Mouse (Mus musculus) kidney, embryonic 15.5 days (tissue): ENCODE measurements around the gene Gm44511. TPM values are rescaled to one million over a fixed set of nuclear protein-coding genes. Genes with fewer than 3 reads are reported as not detected.
"Not testable (repeated sequence)": the region's sequence is repeated elsewhere in the genome, so short reads cannot be mapped to it uniquely, and the experiment has no call there.

ENCODE experiments used
- ATAC-seq: fragments of 200-750 bp; cut with Nextera tagmentation; replicated peaks from 2 replicates; pipeline ENCODE4 v1.8.0; 2017; ENCODE audit warnings: moderate TSS enrichment; ENCODE audit not compliant: low FRiP score
- H3K27ac ChIP-seq: fragments of 300-500 bp; sonication (generic); 2 replicates; pipeline ENCODE4 v1.5.1; 2015; ENCODE audit warnings: mild to moderate bottlenecking, inconsistent platforms
- H3K27me3 ChIP-seq: fragments of 300-500 bp; sonication (generic); 2 replicates; pipeline ENCODE4 v1.6.1; 2015; ENCODE audit warnings: inconsistent platforms
- H3K36me3 ChIP-seq: fragments of 300-500 bp; sonication (generic); 2 replicates; pipeline ENCODE4 v1.6.1; 2015; ENCODE audit warnings: inconsistent platforms
- H3K4me1 ChIP-seq: fragments of 300-500 bp; sonication (generic); 2 replicates; pipeline ENCODE4 v1.6.1; 2015; ENCODE audit warnings: inconsistent platforms
- H3K4me2 ChIP-seq: fragments of 300-500 bp; sonication (generic); 2 replicates; pipeline ENCODE4 v1.6.1; 2015; ENCODE audit warnings: moderate library complexity, mild to moderate bottlenecking, inconsistent platforms
- H3K4me3 ChIP-seq: fragments of 300-500 bp; sonication (generic); replicated peaks from 2 replicates; pipeline ENCODE4 v1.5.1; 2015; ENCODE audit warnings: mild to moderate bottlenecking, inconsistent platforms
- H3K9ac ChIP-seq: fragments of 300-500 bp; sonication (generic); 2 replicates; pipeline ENCODE4 v1.6.1; 2015; ENCODE audit warnings: mild to moderate bottlenecking, inconsistent platforms
- H3K9me3 ChIP-seq: fragments of 300-500 bp; sonication (generic); replicated peaks from 2 replicates; pipeline ENCODE4 v1.6.1; 2016; ENCODE audit warnings: inconsistent platforms
- WGBS: fragments of 180-500 bp; shearing (Covaris S2); methylation state at CpG from one replicate; pipeline ENCODE4 v1.1.7; 2015; ENCODE audit warnings: mixed read lengths; 5-methylcytosine and 5-hydroxymethylcytosine counted together
- polyA plus RNA-seq: library from polyadenylated mRNA; unstranded; fragments of >200 nt; fragmentation: Nextera tagmentation; extraction: Ambion mirVana; gene quantifications from 2 replicates; pipeline ENCODE4 v1.2.1, GENCODE M21; 2015

Gene Gm44511
- polyA plus RNA-seq, 1 experiment from 2014 or later = not detected

GRCm38 (mm10) chr6:128807021-128807420 is 19.1 kb downstream of the Gm44511 start:
- ATAC-seq = no peak
- WGBS = 77% methylated on average over 3 of the region's 3 CpGs
- Histone ChIP-seq H3K9ac (no peak overlapping the region), H3K4me1 (0 out of 2 replicates have a peak, but pooled peaks cover 2% of the 10 kb centered on the region), H3K27me3 (no peaks in the 10 kb centered on the region), H3K4me3 (no peak overlapping the region), H3K27ac (no peak overlapping the region), H3K9me3 (no peaks in the 10 kb centered on the region), H3K36me3 (no peaks in the 10 kb centered on the region), H3K4me2 (no peak overlapping the region)

- H3K36me3 ChIP-seq, H3K27me3 ChIP-seq, H3K9me3 ChIP-seq, H3K4me2 ChIP-seq, H3K9ac ChIP-seq, ATAC-seq, H3K27ac ChIP-seq, H3K4me3 ChIP-seq, H3K4me1 ChIP-seq: not testable (repeated sequence)
- 66% methylated on average over 7 of the region's 7 CpGs for WGBS
These were observed 21.1 kb downstream of the Gm44511 start for GRCm38 (mm10) chr6:128804823-128805640.

- Histone ChIP-seq H3K27me3 (no peaks in the 10 kb centered on the region), H3K9me3 (no peaks in the 10 kb centered on the region), H3K9ac (peak overlapping the region; percentile 46; the same call in 1 of the 2 replicates), H3K4me2 (peak overlapping the region; percentile 67), H3K27ac (peak overlapping the region; percentile 78; the same call in 1 of the 2 replicates), H3K36me3 (no peaks in the 10 kb centered on the region), H3K4me3 (peak overlapping the region; percentile 53), H3K4me1 (peaks cover 8% of the 10 kb centered on the region)
- peak; percentile 93 for ATAC-seq
- WGBS = 5% methylated on average over 26 of the region's 26 CpGs
These were observed 22.9 kb downstream of the Gm44511 start for GRCm38 (mm10) chr6:128802999-128803857.

GRCm38 (mm10) chr6:128802557-128802956 is 23.6 kb downstream of the Gm44511 start:
- Histone ChIP-seq H3K9ac (peak overlapping the region; percentile 46), H3K27ac (peak overlapping the region; percentile 78), H3K4me1 (peaks cover 13% of the 10 kb centered on the region), H3K4me3 (peak overlapping the region; percentile 53), H3K27me3 (no peaks in the 10 kb centered on the region), H3K9me3 (no peaks in the 10 kb centered on the region), H3K36me3 (no peaks in the 10 kb centered on the region), H3K4me2 (peak overlapping the region; percentile 67)
- ATAC-seq = peak; percentile 50
- WGBS = 10% methylated on average over 10 of the region's 10 CpGs

GRCm38 (mm10) chr6:128800696-128801095 is 25.4 kb downstream of the Gm44511 start:
- H3K27ac ChIP-seq, H3K4me3 ChIP-seq, H3K36me3 ChIP-seq, ATAC-seq, H3K27me3 ChIP-seq, H3K4me2 ChIP-seq, H3K9me3 ChIP-seq, H3K9ac ChIP-seq: not testable (repeated sequence)
- WGBS = 79% methylated on average over 5 of the region's 5 CpGs
- H3K4me1 ChIP-seq = peaks cover 13% of the 10 kb centered on the region

- H3K36me3 ChIP-seq = no peaks in the 10 kb centered on the region
- whole genome bisulfite sequencing = 19% methylated on average over 7 of the region's 7 CpGs
- peak overlapping the region; percentile 41; the same call in 1 of the 2 replicates for H3K27ac ChIP-seq
- no peaks in the 10 kb centered on the region for H3K27me3 ChIP-seq
- peak overlapping the region; percentile 65 for H3K4me2 ChIP-seq
- ATAC-seq = no peak
- 0 out of 2 replicates have a peak overlapping the region, but pooled peaks have one; percentile 26 for H3K9ac ChIP-seq
- no peaks in the 10 kb centered on the region for H3K9me3 ChIP-seq
- peak overlapping the region; percentile 68 for H3K4me3 ChIP-seq
- peaks cover 13% of the 10 kb centered on the region for H3K4me1 ChIP-seq
These were observed 26.2 kb downstream of the Gm44511 start for GRCm38 (mm10) chr6:128799896-128800270.

GRCm38 (mm10) chr6:128799144-128799895 is 26.8 kb downstream of the Gm44511 start:
- Histone ChIP-seq H3K4me3 (peak overlapping the region; percentile 68), H3K4me2 (peak overlapping the region; percentile 65), H3K27ac (peak overlapping the region; percentile 92), H3K4me1 (peaks cover 13% of the 10 kb centered on the region), H3K9ac (peak overlapping the region; percentile 64)
- under 1% methylated on average over 49 of the region's 49 CpGs for WGBS
- H3K9me3 ChIP-seq, H3K36me3 ChIP-seq, H3K27me3 ChIP-seq: not testable (repeated sequence)
- ATAC-seq = peak; percentile 71

- H3K9me3 ChIP-seq, H3K36me3 ChIP-seq, H3K27me3 ChIP-seq: not testable (repeated sequence)
- H3K4me1 ChIP-seq = peaks cover 14% of the 10 kb centered on the region
- H3K4me3 ChIP-seq = peak overlapping the region; percentile 68
- H3K9ac ChIP-seq = peak overlapping the region; percentile 64
- peak overlapping the region; percentile 92 for H3K27ac ChIP-seq
- under 1% methylated on average over 20 of the region's 20 CpGs for WGBS
- peak; percentile 43 for ATAC-seq
- H3K4me2 ChIP-seq = peak overlapping the region; percentile 65
These were observed 27.4 kb downstream of the Gm44511 start for GRCm38 (mm10) chr6:128798772-128799143.

- H3K9me3 ChIP-seq = no peaks in the 10 kb centered on the region
- peaks cover 19% of the 10 kb centered on the region for H3K4me1 ChIP-seq
- H3K4me2 ChIP-seq = peak overlapping the region; percentile 65
- WGBS = 15% methylated on average over 15 of the region's 15 CpGs
- peak overlapping the region; percentile 37; the same call in 1 of the 2 replicates for H3K27ac ChIP-seq
- H3K9ac ChIP-seq = peak overlapping the region; percentile 36
- no peak for ATAC-seq
- no peaks in the 10 kb centered on the region for H3K36me3 ChIP-seq
- no peaks in the 10 kb centered on the region for H3K27me3 ChIP-seq
- peak overlapping the region; percentile 68 for H3K4me3 ChIP-seq
These were observed 28.0 kb downstream of the Gm44511 start for GRCm38 (mm10) chr6:128797936-128798771.

GRCm38 (mm10) chr6:128797185-128797905 is 28.8 kb downstream of the Gm44511 start:
- Histone ChIP-seq H3K27ac (peak overlapping the region; percentile 37; the same call in 1 of the 2 replicates), H3K4me1 (peaks cover 17% of the 10 kb centered on the region), H3K27me3 (no peaks in the 10 kb centered on the region), H3K9me3 (no peaks in the 10 kb centered on the region), H3K9ac (no peak overlapping the region), H3K36me3 (no peaks in the 10 kb centered on the region), H3K4me2 (peak overlapping the region; percentile 65), H3K4me3 (peak overlapping the region; percentile 68; the same call in 1 of the 2 replicates)
- whole genome bisulfite sequencing = 78% methylated on average over 12 of the region's 12 CpGs
- no peak for ATAC-seq
